In the genomic region with DNA sequence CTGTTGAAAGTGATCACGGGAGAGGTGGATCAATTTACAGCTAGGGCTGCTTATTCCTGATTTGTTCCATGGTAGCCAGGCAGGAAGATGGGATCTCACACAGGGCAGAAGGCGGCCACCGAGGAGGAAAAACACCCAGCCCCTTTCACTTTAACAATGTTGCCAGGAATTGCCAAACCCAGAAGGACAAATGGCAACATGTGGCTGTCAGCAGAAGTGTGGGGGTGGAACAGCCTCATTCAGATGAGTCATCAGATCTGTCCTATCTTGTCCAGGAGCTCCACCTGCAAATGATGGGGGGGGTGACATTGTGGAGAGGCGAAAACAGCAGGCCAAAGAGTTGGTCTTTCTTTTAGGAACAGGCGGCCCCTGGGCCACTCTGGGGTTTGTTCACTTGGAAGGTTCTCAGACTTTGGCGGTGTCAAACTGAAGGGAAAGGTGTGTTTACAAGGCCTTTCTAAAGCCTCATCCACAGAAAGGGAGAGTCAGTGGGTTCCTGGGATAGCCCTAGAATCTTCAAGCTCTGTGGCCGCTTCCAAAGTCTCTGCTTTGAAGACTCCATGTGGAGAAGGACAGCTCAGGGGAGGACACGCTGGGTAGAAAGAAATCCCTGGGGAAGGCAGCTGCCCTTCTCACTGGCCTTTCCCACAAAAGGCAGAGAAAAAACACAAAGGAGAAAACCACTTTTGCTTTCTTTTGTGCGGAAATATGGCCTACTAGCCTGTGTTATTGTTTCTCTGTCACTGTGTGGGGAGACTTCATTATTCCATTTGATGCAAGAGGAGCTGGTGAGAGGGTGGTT, we compare ENCODE assay signal across 10 mouse cellular contexts.
DNase-seq lines count a peak whose midpoint lies in the region; ATAC-seq and TF ChIP-seq lines count a peak whose summit lies in the region.
"Had no signal": no experiment of that assay in that cellular context is flagged by ENCODE, and none has a peak within 500 bp of the region (broad histone marks: within the 10 kb centered on the region; RNA-seq: fewer than 3 reads in every experiment).

No protein-coding gene starts in this region.

- TF ChIP-seq EP300 in heart, adult 2 months (IDR thresholded peaks at IDR 0.05; ENCODE audit: insufficient read depth, low read depth, low read length): no peak

- 68% methylated on average over 9 of the region's 9 CpGs for WGBS in heart, adult 2 months
- 71% methylated on average over 9 of the region's 9 CpGs for WGBS in stomach, embryonic 15.5 days

- no peaks in the 10 kb centered on the region for H3K36me3 ChIP-seq in heart, adult 2 months (ENCODE audit: control insufficient read depth, insufficient read depth, low read length)
- H3K36me3 ChIP-seq in stomach, embryonic 15.5 days: no peaks in the 10 kb centered on the region
- H3K36me3 ChIP-seq: G1E; limb, embryonic 12.5 days had no signal

- H3K27ac ChIP-seq in heart, adult 2 months: peak overlapping the region; percentile 90
- H3K27ac ChIP-seq in stomach, embryonic 15.5 days: peak overlapping the region; percentile 66

- H3K79me2 ChIP-seq in heart, adult 2 months (replicated peaks; ENCODE audit: control insufficient read depth, insufficient read depth, low read length): no peaks in the 10 kb centered on the region

- DNase-seq in heart, adult 2 months: no peak
- DNase-seq in heart, postnatal 4 days: no peak
- peak; percentile 69 for DNase-seq in testis, postnatal 14 days (ENCODE audit: low spot score)
- DNase-seq in testis, postnatal 10 days (ENCODE audit: low spot score): no peak
- DNase-seq in cerebellum, postnatal 25 days: peak; percentile 12 to 16
- no peak for DNase-seq in spleen, postnatal 4 days (ENCODE audit: low spot score in 2 of 2)
- DNase-seq in kidney, adult 8-10 months: no peak

- intact Hi-C loops in heart, adult 2 months (cut with DNase I): loop anchor here (5.0 to 10.0 kb wide), 2 partner anchors 173 to 370 kb away; no protein-coding TSS in a partner anchor

- H3K4me3 ChIP-seq in heart, adult 2 months: no peak overlapping the region
- no peak overlapping the region for H3K4me3 ChIP-seq in stomach, embryonic 15.5 days (replicated peaks)
- H3K4me3 ChIP-seq: limb, embryonic 12.5 days had no signal

- no peak for TF ChIP-seq POLR2A in heart, adult 2 months (IDR thresholded peaks at IDR 0.05; ENCODE audit: insufficient read depth, low read depth, low read length)

- no peaks in the 10 kb centered on the region for H3K27me3 ChIP-seq in heart, adult 2 months (ENCODE audit: control insufficient read depth, insufficient read depth, low read length)
- no peaks in the 10 kb centered on the region for H3K27me3 ChIP-seq in stomach, embryonic 15.5 days (replicated peaks)
- H3K27me3 ChIP-seq: limb, embryonic 12.5 days had no signal

- H3K9ac ChIP-seq in heart, adult 2 months (ENCODE audit: low read depth, low read length): no peak overlapping the region
- H3K9ac ChIP-seq in stomach, embryonic 15.5 days: no peak overlapping the region
- H3K9ac ChIP-seq: limb, embryonic 12.5 days had no signal

- no peak overlapping the region for H3K4me2 ChIP-seq in stomach, embryonic 15.5 days
- H3K4me2 ChIP-seq: limb, embryonic 12.5 days had no signal

- H3K4me1 ChIP-seq in heart, adult 2 months (ENCODE audit: control insufficient read depth, insufficient read depth, low read length): peaks cover 7% of the 10 kb centered on the region
- peaks cover 4% of the 10 kb centered on the region; the same call in 1 of the 2 replicates for H3K4me1 ChIP-seq in stomach, embryonic 15.5 days

- ATAC-seq in stomach, embryonic 15.5 days (ENCODE audit: insufficient read depth, low FRiP score, low read depth): no peak

- no peak for TF ChIP-seq CTCF in heart, adult 2 months (IDR thresholded peaks at IDR 0.05)

- H3K9me3 ChIP-seq in stomach, embryonic 15.5 days: no peaks in the 10 kb centered on the region
- H3K9me3 ChIP-seq: G1E; limb, embryonic 12.5 days had no signal

Comparison
In these comparisons a context has a peak if more than half of its experiments do, and no peak if none do; other contexts are left out.
1. DNase-seq: peak in testis, postnatal 14 days (single experiment) and cerebellum, postnatal 25 days (2 of 2); none in heart, adult 2 months (0 of 2), heart, postnatal 4 days (single experiment), testis, postnatal 10 days (single experiment), spleen, postnatal 4 days (0 of 2) and kidney, adult 8-10 months (0 of 2).